Mouse (Mus musculus): ENCODE measurements around the gene Itga8. TPM values are rescaled to one million over a fixed set of nuclear protein-coding genes. Genes with fewer than 3 reads are reported as not detected.

The Itga8 gene
- polyA plus RNA-seq, 1 experiment from 2014 or later = 2.7 TPM

DNA sequence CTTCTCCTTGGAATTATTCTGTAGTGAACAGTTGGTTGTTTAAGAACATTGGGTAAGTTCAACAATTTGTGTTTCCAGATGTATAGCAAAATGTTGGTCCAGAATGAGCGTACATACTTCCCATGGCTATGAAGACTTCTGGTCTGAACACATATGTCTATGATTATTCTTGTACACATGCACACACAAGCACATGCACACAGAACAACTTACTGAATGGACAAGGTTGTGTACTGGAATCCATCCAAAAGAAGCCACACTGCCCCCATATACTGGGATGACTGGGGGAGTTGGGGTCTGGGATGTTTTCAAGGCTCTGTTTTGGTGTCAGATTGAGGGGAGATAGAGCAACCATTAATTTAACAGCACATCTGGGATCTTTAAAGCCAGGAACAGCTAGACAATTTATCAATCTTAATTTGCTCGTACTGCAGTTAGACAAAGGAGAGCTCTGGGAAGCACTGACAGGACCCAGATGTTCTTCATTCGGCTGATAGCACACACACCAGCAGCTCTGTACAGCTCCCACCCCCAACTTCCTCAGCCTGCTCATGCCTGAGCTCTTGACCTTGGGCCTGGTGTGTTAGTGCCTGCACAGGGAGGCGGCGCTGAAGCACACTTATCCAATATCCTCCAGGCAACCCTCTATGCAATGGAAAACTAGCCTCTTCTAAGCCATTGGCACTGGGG lies 241.5 kb downstream of the Itga8 start:
- Histone ChIP-seq H3K4me1 (ENCODE audit: control insufficient read depth, low read depth, low read length) (no peaks in the 10 kb centered on the region), H3K4me2 (ENCODE audit: low read depth, low read length) (no peak overlapping the region), H3K36me3 (ENCODE audit: control insufficient read depth, insufficient read depth) (no peaks in the 10 kb centered on the region), H3K9ac (ENCODE audit: low read depth, low read length) (no peak overlapping the region), H3K27ac (ENCODE audit: low read length) (no peak overlapping the region), H3K4me3 (ENCODE audit: low read depth, low read length) (no peak overlapping the region), H3K9me3 (replicated peaks; ENCODE audit: control insufficient read depth, low read length) (no peaks in the 10 kb centered on the region), H3K27me3 (ENCODE audit: control insufficient read depth, insufficient read depth, low read depth, low read length) (no peaks in the 10 kb centered on the region)
- peak; percentile 48; the same call in 1 of the 2 replicates for ATAC-seq (ENCODE audit: low read depth)
- WGBS (ENCODE audit: insufficient replicate concordance) = 40% methylated on average over 5 of the region's 5 CpGs

Other genes with a start within 250 kb of the Itga8 start
- 10.8 and 12.9 TPM in 2 replicates for gene Mindy3, start 117.5 kb upstream of the Itga8 start, polyA plus RNA-seq (2015; fragmentation: Nextera tagmentation; extraction: Ambion mirVana)

All from liver, embryonic 16.5 days (tissue).